Mouse (Mus musculus): ENCODE data around the gene Fam206a.

- TF ChIP-seq MAX (IDR thresholded peaks at IDR 0.05) (no peak), CTCF (IDR thresholded peaks at IDR 0.05; ENCODE audit: control insufficient read depth, insufficient read depth, insufficient read length) (no peak), CEBPB (IDR thresholded peaks at IDR 0.05; ENCODE audit: low read depth) (no peak), MYOG (IDR thresholded peaks at IDR 0.05; ENCODE audit: control insufficient read depth, extremely low read depth, insufficient read length) (no peak), MYOD1 (IDR thresholded peaks at IDR 0.05; ENCODE audit: control insufficient read depth, insufficient read length, low read depth) (no peak), USF1 (IDR thresholded peaks at IDR 0.05; ENCODE audit: low read depth) (no peak)
These were observed 42.8 kb downstream of the Fam206a start for GRCm38 (mm10) chr4:56844911-56845310.
